Mouse (Mus musculus) forebrain, embryonic 11.5 days (tissue): Measurements from ENCODE around the gene Tmem178b. TPM values are rescaled to one million over a fixed set of nuclear protein-coding genes. Genes with fewer than 3 reads are reported as not detected.

Experiments used
- ATAC-seq: fragments of 200-750 bp; cut with Nextera tagmentation; replicated peaks from 2 replicates; pipeline ENCODE4 v1.8.0; 2017; ENCODE audit warnings: moderate TSS enrichment; ENCODE audit not compliant: low FRiP score
- DNase-seq: peaks from one replicate; pipeline ENCODE4 v3.0.0-alpha.2; 2017; ENCODE audit warnings: low spot score
- H3K27ac ChIP-seq: fragments of 300-500 bp; sonication (generic); 2 replicates; pipeline ENCODE4 v1.5.1; 2014; ENCODE audit warnings: low read depth, low read length
- H3K27me3 ChIP-seq: fragments of 300-500 bp; sonication (generic); 2 replicates; pipeline ENCODE4 v1.6.1; 2014; ENCODE audit warnings: mild to moderate bottlenecking, low read length, mixed read lengths; ENCODE audit not compliant: control insufficient read depth, insufficient read depth
- H3K36me3 ChIP-seq: fragments of 300-500 bp; sonication (generic); 2 replicates; pipeline ENCODE4 v1.6.1; 2014; ENCODE audit warnings: mild to moderate bottlenecking, low read length, moderate library complexity, mixed read lengths; ENCODE audit not compliant: control insufficient read depth, insufficient read depth
- H3K4me1 ChIP-seq: fragments of 300-500 bp; sonication (generic); replicated peaks from 2 replicates; pipeline ENCODE4 v1.6.1; 2014; ENCODE audit warnings: low read length, mixed read lengths; ENCODE audit not compliant: control insufficient read depth, insufficient read depth
- H3K4me2 ChIP-seq: fragments of 300-500 bp; sonication (generic); 2 replicates; pipeline ENCODE4 v1.6.1; 2014; ENCODE audit warnings: low read depth, mild to moderate bottlenecking, low read length, moderate library complexity, mixed read lengths; ENCODE audit not compliant: severe bottlenecking
- H3K4me3 ChIP-seq: fragments of 300-500 bp; sonication (generic); 2 replicates; pipeline ENCODE4 v1.5.1; 2014; ENCODE audit warnings: low read depth, low read length
- H3K9ac ChIP-seq: fragments of 300-500 bp; sonication (generic); 2 replicates; pipeline ENCODE4 v1.6.1; 2014; ENCODE audit warnings: low read length
- H3K9me3 ChIP-seq: fragments of 300-500 bp; sonication (generic); 2 replicates; pipeline ENCODE4 v1.6.1; 2016; ENCODE audit warnings: low read length, mixed read lengths; ENCODE audit not compliant: control insufficient read depth
- WGBS: fragments of 180-500 bp; shearing (Covaris S2); extraction: QIAGEN DNeasy Blood & Tissue Kit; methylation state at CpG from one replicate; pipeline ENCODE4 v1.1.7; 2014; 5-methylcytosine and 5-hydroxymethylcytosine counted together
- polyA plus RNA-seq: library from polyadenylated mRNA; unstranded; fragments of >200 nt; fragmentation: Nextera tagmentation; extraction: Ambion mirVana; gene quantifications from 2 replicates; pipeline ENCODE4 v1.2.1, GENCODE M21; 2014

Gene Tmem178b
- polyA plus RNA-seq, 1 experiment from 2014 or later, result 7.4 TPM

- no peak overlapping the region for H3K27ac ChIP-seq
- H3K9ac ChIP-seq, result no peak overlapping the region
- ATAC-seq (no peak), DNase-seq (no peak)
- no peaks in the 10 kb centered on the region for H3K36me3 ChIP-seq
- no peak overlapping the region for H3K4me2 ChIP-seq
- no peaks in the 10 kb centered on the region for H3K27me3 ChIP-seq
- no peaks in the 10 kb centered on the region for H3K9me3 ChIP-seq
- 83% methylated on average over 5 of the region's 6 CpGs for WGBS
- no peak overlapping the region for H3K4me3 ChIP-seq
- H3K4me1 ChIP-seq, result 0 out of 2 replicates have a peak, but pooled peaks cover 3% of the 10 kb centered on the region
Observed at GRCm38 (mm10) chr6:40049909-40050484, 176.9 kb downstream of the Tmem178b start.

DNA sequence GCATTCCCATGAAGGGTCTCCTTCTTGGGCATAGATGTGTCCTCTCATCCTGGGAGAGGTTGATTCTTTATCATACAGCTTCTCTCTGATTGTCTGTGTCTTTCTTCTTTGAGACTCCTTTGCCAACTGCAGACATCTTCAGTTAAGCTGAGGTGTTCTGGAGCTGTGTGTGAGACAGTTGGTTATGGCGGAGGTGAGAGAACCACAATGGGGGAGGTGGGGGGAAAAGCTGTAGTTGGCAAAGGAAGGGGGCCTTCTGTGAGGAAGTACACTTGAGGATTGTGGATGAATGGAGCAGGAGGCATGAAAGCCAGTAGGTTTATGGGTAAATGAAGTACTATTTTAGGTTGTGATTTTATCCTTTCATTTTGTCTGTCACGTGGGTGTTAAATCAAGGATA is 178.6 kb downstream of the Tmem178b start:
- Histone ChIP-seq H3K27ac (no peak overlapping the region), H3K27me3 (no peaks in the 10 kb centered on the region), H3K9ac (no peak overlapping the region), H3K4me3 (no peak overlapping the region), H3K9me3 (no peaks in the 10 kb centered on the region), H3K36me3 (no peaks in the 10 kb centered on the region), H3K4me2 (no peak overlapping the region), H3K4me1 (0 out of 2 replicates have a peak, but pooled peaks cover 3% of the 10 kb centered on the region)
- no peak for DNase-seq
- 93% methylated on average over 2 of the region's 2 CpGs for WGBS
- ATAC-seq, result no peak

DNA sequence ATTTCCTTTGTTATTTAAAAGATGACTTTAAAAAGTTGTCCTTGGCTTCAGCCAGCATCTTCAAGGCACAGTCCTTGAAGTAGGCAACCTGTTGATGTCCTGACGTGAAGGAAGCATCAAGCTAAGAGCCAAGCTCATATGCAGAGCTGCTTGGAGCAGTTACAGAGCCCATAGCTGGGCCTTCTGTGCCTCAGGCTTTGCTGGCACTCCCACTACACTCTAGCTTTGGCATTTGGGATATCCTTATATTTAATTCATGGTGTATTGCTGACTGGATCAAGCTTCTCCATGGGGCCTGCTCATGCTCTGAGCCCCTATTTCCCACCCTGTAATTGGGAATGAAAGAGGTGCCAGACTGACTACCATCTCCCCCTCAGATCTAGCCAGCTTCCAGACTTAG is 179.5 kb downstream of the Tmem178b start:
- ATAC-seq (no peak), DNase-seq (no peak)
- H3K27me3 ChIP-seq, result no peaks in the 10 kb centered on the region

GRCm38 (mm10) chr6:40059466-40059865 is 186.4 kb downstream of the Tmem178b start:
- no peak overlapping the region for H3K4me3 ChIP-seq
- no peaks in the 10 kb centered on the region for H3K9me3 ChIP-seq
- no peaks in the 10 kb centered on the region for H3K4me1 ChIP-seq
- no peaks in the 10 kb centered on the region for H3K27me3 ChIP-seq
- H3K27ac ChIP-seq, result no peak overlapping the region
- no peak overlapping the region for H3K9ac ChIP-seq
- no peak for DNase-seq
- no peak overlapping the region for H3K4me2 ChIP-seq
- no peaks in the 10 kb centered on the region for H3K36me3 ChIP-seq
- 86% methylated on average over 3 of the region's 3 CpGs for WGBS
- no peak for ATAC-seq

More for the DNA sequence above, 179.5 kb downstream of the Tmem178b start:
- H3K36me3 ChIP-seq, result no peaks in the 10 kb centered on the region
- H3K27ac ChIP-seq, result no peak overlapping the region
- H3K9ac ChIP-seq, result no peak overlapping the region
- no peak overlapping the region for H3K4me2 ChIP-seq
- H3K4me3 ChIP-seq, result no peak overlapping the region
- H3K4me1 ChIP-seq, result 0 out of 2 replicates have a peak, but pooled peaks cover 3% of the 10 kb centered on the region
- 71% methylated on average over 1 of the region's 1 CpGs for WGBS
- no peaks in the 10 kb centered on the region for H3K9me3 ChIP-seq

- H3K27ac ChIP-seq, result no peak overlapping the region
- no peak overlapping the region for H3K4me3 ChIP-seq
- no peaks in the 10 kb centered on the region for H3K4me1 ChIP-seq
- H3K4me2 ChIP-seq, result no peak overlapping the region
- no peak for ATAC-seq
- 72% methylated on average over 5 of the region's 5 CpGs for whole genome bisulfite sequencing
- H3K9ac ChIP-seq, result no peak overlapping the region
- no peaks in the 10 kb centered on the region for H3K9me3 ChIP-seq
- H3K36me3 ChIP-seq, result no peaks in the 10 kb centered on the region
- DNase-seq, result no peak
- no peaks in the 10 kb centered on the region for H3K27me3 ChIP-seq
Observed at GRCm38 (mm10) chr6:40061327-40062189, 188.5 kb downstream of the Tmem178b start.

GRCm38 (mm10) chr6:40062190-40062501 is 189.1 kb downstream of the Tmem178b start:
- ATAC-seq (no peak), DNase-seq (no peak)
- Histone ChIP-seq H3K9me3 (no peaks in the 10 kb centered on the region), H3K36me3 (no peaks in the 10 kb centered on the region), H3K27me3 (no peaks in the 10 kb centered on the region), H3K4me2 (no peak overlapping the region), H3K4me1 (no peaks in the 10 kb centered on the region), H3K4me3 (no peak overlapping the region), H3K9ac (no peak overlapping the region), H3K27ac (no peak overlapping the region)
- WGBS, result 92% methylated on average over 7 of the region's 7 CpGs

DNA sequence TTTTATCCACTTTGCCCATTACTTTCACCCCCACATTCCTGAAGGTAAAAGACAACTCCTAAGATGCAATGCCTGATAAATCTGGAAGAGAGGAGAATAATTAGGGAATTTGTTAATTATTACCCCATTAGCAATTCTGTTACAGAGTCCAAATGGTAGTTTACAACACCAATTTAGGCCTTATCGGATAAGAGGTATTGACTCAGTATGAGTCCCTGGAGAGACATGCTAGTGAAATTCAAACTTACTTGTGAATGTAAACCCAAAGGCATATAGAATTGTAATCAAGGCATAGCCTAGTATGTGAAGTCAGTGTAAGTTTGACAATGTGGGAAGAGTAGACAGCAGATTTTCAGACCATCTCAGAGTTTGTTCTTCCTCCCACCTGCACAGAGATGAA is 190.4 kb downstream of the Tmem178b start:
- Histone ChIP-seq H3K4me1 (no peaks in the 10 kb centered on the region), H3K4me3 (no peak overlapping the region), H3K27me3 (no peaks in the 10 kb centered on the region), H3K9me3 (no peaks in the 10 kb centered on the region), H3K4me2 (no peak overlapping the region), H3K9ac (no peak overlapping the region), H3K27ac (no peak overlapping the region), H3K36me3 (no peaks in the 10 kb centered on the region)
- DNase-seq (no peak), ATAC-seq (no peak)
- WGBS, result 96% methylated on average over 1 of the region's 1 CpGs

DNA sequence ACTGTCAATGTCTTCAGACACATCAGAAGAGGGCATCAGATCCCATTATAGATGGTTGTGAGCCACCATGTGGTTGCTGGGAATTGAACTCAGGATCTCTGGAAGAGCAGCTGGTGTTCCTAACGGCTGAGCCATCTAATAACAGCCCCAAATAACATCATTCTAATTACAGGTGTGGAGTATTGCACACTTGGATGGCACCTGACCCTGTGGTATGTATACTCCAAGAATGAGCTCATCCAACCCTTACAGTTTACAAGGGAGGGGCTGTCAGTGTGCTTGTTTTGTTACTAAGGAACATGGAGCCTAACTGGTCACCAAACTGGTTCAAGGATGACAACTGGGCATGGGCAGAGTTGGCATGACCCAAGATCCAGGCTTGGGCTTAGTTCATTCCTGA is 190.8 kb downstream of the Tmem178b start:
- WGBS, result 87% methylated on average over 1 of the region's 1 CpGs
- ATAC-seq (no peak), DNase-seq (no peak)
- no peaks in the 10 kb centered on the region for H3K4me1 ChIP-seq
- H3K36me3 ChIP-seq, result no peaks in the 10 kb centered on the region
- H3K27ac ChIP-seq, result no peak overlapping the region
- no peak overlapping the region for H3K4me3 ChIP-seq
- no peaks in the 10 kb centered on the region for H3K27me3 ChIP-seq
- no peaks in the 10 kb centered on the region for H3K9me3 ChIP-seq
- H3K4me2 ChIP-seq, result no peak overlapping the region
- H3K9ac ChIP-seq, result no peak overlapping the region

GRCm38 (mm10) chr6:40064342-40064741 is 191.3 kb downstream of the Tmem178b start:
- Histone ChIP-seq H3K27me3 (no peaks in the 10 kb centered on the region), H3K4me1 (no peaks in the 10 kb centered on the region), H3K27ac (no peak overlapping the region), H3K4me2 (no peak overlapping the region), H3K36me3 (no peaks in the 10 kb centered on the region), H3K9me3 (no peaks in the 10 kb centered on the region), H3K9ac (no peak overlapping the region), H3K4me3 (no peak overlapping the region)
- WGBS, result 91% methylated on average over 2 of the region's 2 CpGs
- no peak for ATAC-seq
- DNase-seq, result no peak
